Mouse (Mus musculus) skeletal muscle tissue, adult 2 months (tissue): ENCODE data around the gene Grm2.
"Not testable (repeated sequence)": the region's sequence is repeated elsewhere in the genome, so short reads cannot be mapped to it uniquely, and the experiment has no call there.

Experiments
- DNase-seq: peaks from one replicate; pipeline ENCODE4 v3.0.0-alpha.2; 2012; ENCODE audit warnings: low read depth, low spot score

Grm2 gene

GRCm38 (mm10) chr9:106652720-106653119 lies 3.2 kb downstream of the Grm2 start:
- DNase-seq: no peak

- no peak for DNase-seq
Measured at GRCm38 (mm10) chr9:106647226-106647625, 8.7 kb downstream of the Grm2 start.

GRCm38 (mm10) chr9:106645684-106646271 lies 10.1 kb downstream of the Grm2 start:
- no peak for DNase-seq

- DNase-seq: no peak
Measured at GRCm38 (mm10) chr9:106643787-106644186, 12.1 kb downstream of the Grm2 start.

- DNase-seq: no peak
Measured at GRCm38 (mm10) chr9:106643128-106643527, 12.8 kb downstream of the Grm2 start.

- DNase-seq: no peak
Measured at GRCm38 (mm10) chr9:106641346-106641745, 14.5 kb downstream of the Grm2 start.

- DNase-seq: no peak
Measured at GRCm38 (mm10) chr9:106638154-106638553, 17.7 kb downstream of the Grm2 start.

GRCm38 (mm10) chr9:106632185-106632584 lies 23.7 kb downstream of the Grm2 start:
- no peak for DNase-seq

- not testable (repeated sequence) for DNase-seq
Measured at GRCm38 (mm10) chr9:106627796-106628195, 28.1 kb downstream of the Grm2 start.

- DNase-seq: no peak
Measured at GRCm38 (mm10) chr9:106626282-106626681, 29.6 kb downstream of the Grm2 start, which contains the start of gene Iqcf6. Gene Iqcf6, plus strand, starts transcription at chr9:106626582.

GRCm38 (mm10) chr9:106617496-106617895 lies 38.4 kb downstream of the Grm2 start:
- DNase-seq: no peak

GRCm38 (mm10) chr9:106616306-106616705 lies 39.6 kb downstream of the Grm2 start:
- DNase-seq: no peak

- no peak for DNase-seq
Measured at GRCm38 (mm10) chr9:106614616-106615015, 41.3 kb downstream of the Grm2 start.

GRCm38 (mm10) chr9:106613951-106614350 lies 41.9 kb downstream of the Grm2 start:
- DNase-seq: no peak

GRCm38 (mm10) chr9:106610727-106611126 lies 45.2 kb downstream of the Grm2 start:
- no peak for DNase-seq

GRCm38 (mm10) chr9:106600546-106600945 lies 55.3 kb downstream of the Grm2 start:
- peak; percentile 0 for DNase-seq

- DNase-seq: no peak
Measured at GRCm38 (mm10) chr9:106598466-106598865, 57.4 kb downstream of the Grm2 start.

- no peak for DNase-seq
Measured at GRCm38 (mm10) chr9:106595836-106596235, 60.0 kb downstream of the Grm2 start.

- DNase-seq: not testable (repeated sequence)
Measured at GRCm38 (mm10) chr9:106595402-106595801, 60.5 kb downstream of the Grm2 start.
